Mouse (Mus musculus) megakaryocyte, embryonic 14.5 days (primary cell): ENCODE data around the gene Rbx1. TPM values are rescaled to one million over a fixed set of nuclear protein-coding genes. Genes with fewer than 3 reads are reported as not detected.

Experiments used
- H3K27me3 ChIP-seq: replicated peaks from 2 replicates; pipeline ENCODE3; 2012; ENCODE audit warnings: inconsistent platforms
- H3K36me3 ChIP-seq: replicated peaks from 2 replicates; pipeline ENCODE3; 2012; ENCODE audit warnings: low read length, inconsistent platforms, mixed read lengths
- H3K4me1 ChIP-seq: 2 replicates; pipeline ENCODE4 v1.6.1; 2012; ENCODE audit warnings: inconsistent platforms
- H3K4me3 ChIP-seq: replicated peaks from 2 replicates; pipeline ENCODE3; 2012; ENCODE audit warnings: moderate library complexity, mild to moderate bottlenecking, inconsistent platforms
- H3K9me3 ChIP-seq: 2 replicates; pipeline ENCODE4 v1.6.1; 2012; ENCODE audit warnings: inconsistent platforms
- FLI1 ChIP-seq: IDR thresholded peaks from 2 replicates; pipeline ENCODE4 v1.6.1; 2012; ENCODE audit warnings: low read length, inconsistent platforms, mixed read lengths
- GATA1 ChIP-seq: IDR thresholded peaks from 3 replicates; pipeline ENCODE4 v1.6.1; 2012; ENCODE audit warnings: mixed read lengths, low read length, inconsistent platforms, borderline replicate concordance
- polyA plus RNA-seq: library from polyadenylated mRNA; stranded (reverse); fragments of >175 nt; gene quantifications from 2 replicates; pipeline ENCODE4 v1.2.3, GENCODE M21; 2012; ENCODE audit warnings: low replicate concordance; ENCODE audit not compliant: insufficient read depth

Rbx1 gene
- polyA plus RNA-seq, 1 experiment, result 67.6 TPM

DNA sequence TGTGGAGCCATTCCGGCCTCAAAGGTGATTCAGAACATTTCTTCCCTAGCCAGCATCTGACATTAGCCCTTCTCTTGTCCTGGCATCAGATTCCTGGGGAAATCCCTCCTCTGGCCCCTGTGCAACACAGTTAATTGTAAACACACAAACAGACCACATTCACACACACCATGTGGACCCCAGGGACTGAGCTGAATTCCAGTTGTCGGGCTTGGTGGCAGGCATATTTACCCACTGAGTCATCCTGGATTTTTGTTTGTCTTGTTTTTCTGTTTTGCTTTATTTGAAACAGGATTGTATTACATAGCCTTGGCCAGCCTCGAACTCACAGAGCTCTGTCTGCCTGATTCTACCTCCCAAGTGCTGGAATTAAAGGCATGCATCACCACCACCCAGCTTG lies 49.1 kb downstream of the Rbx1 start:
- TF ChIP-seq GATA1 (no peak), FLI1 (no peak)
- Histone ChIP-seq H3K36me3 (no peaks in the 10 kb centered on the region), H3K27me3 (no peaks in the 10 kb centered on the region), H3K4me3 (peak overlapping the region; percentile 90), H3K4me1 (peaks cover 56% of the 10 kb centered on the region), H3K9me3 (no peaks in the 10 kb centered on the region)

GRCm38 (mm10) chr15:81518031-81518430 lies 51.9 kb downstream of the Rbx1 start:
- Histone ChIP-seq H3K27me3 (no peaks in the 10 kb centered on the region), H3K36me3 (no peaks in the 10 kb centered on the region), H3K9me3 (no peaks in the 10 kb centered on the region), H3K4me1 (peaks cover 45% of the 10 kb centered on the region), H3K4me3 (no peak overlapping the region)
- no peak for TF ChIP-seq GATA1
- TF ChIP-seq FLI1, result no peak

DNA sequence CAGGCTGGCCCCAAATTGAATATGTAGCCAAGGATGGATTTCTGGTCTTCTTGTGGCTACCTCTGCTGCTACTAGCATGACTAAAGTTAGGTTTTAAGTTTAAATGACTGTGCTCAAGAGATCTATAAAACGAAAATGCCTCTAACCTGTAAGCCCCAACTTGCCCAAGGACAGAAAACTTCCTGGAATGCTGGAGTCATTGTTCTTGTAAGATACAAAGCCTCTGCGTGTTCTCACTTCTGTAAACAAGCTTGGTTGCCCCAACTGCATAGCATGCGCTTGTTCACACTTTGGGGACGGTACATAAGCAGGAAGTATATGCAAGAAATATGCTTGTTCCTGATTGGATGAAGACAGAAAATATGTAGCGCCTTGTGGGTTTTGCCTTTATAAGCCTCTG lies 52.7 kb downstream of the Rbx1 start:
- Histone ChIP-seq H3K9me3 (no peaks in the 10 kb centered on the region), H3K4me1 (peaks cover 45% of the 10 kb centered on the region), H3K36me3 (no peaks in the 10 kb centered on the region), H3K27me3 (no peaks in the 10 kb centered on the region), H3K4me3 (no peak overlapping the region)
- TF ChIP-seq FLI1 (no peak), GATA1 (no peak)

DNA sequence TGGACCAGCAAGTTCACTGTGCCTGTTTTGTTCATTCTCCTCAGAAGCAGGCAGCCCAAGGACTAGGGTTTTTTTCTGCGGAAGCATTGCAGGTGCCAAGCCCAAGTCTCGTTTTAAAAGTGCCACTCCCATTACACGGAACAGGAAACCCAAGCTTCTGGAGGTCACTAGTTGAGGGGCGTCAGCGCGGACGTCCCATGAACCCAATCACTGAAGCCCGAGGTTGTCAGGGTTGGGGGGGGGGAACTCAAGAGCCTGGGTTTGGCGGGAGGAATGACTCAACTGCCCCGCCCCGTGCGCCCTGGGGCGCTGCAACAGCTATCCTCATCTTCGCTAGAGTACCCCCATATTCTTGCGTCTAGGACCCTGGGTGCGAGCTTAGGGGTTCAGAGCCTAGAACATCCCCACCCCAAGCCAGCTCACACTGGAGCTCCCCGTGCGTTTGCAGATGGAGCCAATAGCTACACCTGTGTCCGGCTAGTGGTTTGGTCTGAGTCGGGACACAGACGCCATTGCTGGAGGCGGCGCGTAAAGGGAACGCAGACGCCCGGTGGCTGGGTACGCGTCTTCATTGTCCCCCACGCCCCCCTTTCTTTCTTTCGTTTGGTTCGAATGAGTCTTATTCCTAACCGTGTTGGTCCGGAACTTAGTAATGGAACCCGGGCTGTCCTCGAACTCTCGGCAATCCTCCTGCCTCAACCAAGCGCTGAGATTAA lies 56.1 kb downstream of the Rbx1 start:
- H3K4me1 ChIP-seq, result peaks cover 26% of the 10 kb centered on the region; the same call in 1 of the 2 replicates
- H3K27me3 ChIP-seq, result no peaks in the 10 kb centered on the region
- TF ChIP-seq GATA1 (no peak), FLI1 (no peak)
- H3K4me3 ChIP-seq, result peak overlapping the region; percentile 96
- H3K36me3 ChIP-seq, result no peaks in the 10 kb centered on the region
- no peaks in the 10 kb centered on the region for H3K9me3 ChIP-seq

GRCm38 (mm10) chr15:81522761-81523168 lies 56.7 kb downstream of the Rbx1 start:
- Histone ChIP-seq H3K4me1 (peaks cover 26% of the 10 kb centered on the region; the same call in 1 of the 2 replicates), H3K36me3 (no peaks in the 10 kb centered on the region)
- no peak for TF ChIP-seq GATA1
- no peak for TF ChIP-seq FLI1

GRCm38 (mm10) chr15:81523169-81523871 lies 57.2 kb downstream of the Rbx1 start:
- H3K9me3 ChIP-seq, result no peaks in the 10 kb centered on the region
- TF ChIP-seq GATA1 (no peak), FLI1 (no peak)
- no peaks in the 10 kb centered on the region for H3K36me3 ChIP-seq
- H3K4me1 ChIP-seq, result peaks cover 26% of the 10 kb centered on the region; the same call in 1 of the 2 replicates
- no peaks in the 10 kb centered on the region for H3K27me3 ChIP-seq
- H3K4me3 ChIP-seq, result peak overlapping the region; percentile 96

More at GRCm38 (mm10) chr15:81522761-81523168, 56.7 kb downstream of the Rbx1 start:
- no peaks in the 10 kb centered on the region for H3K9me3 ChIP-seq
- H3K27me3 ChIP-seq, result no peaks in the 10 kb centered on the region
- peak overlapping the region; percentile 96 for H3K4me3 ChIP-seq

GRCm38 (mm10) chr15:81523901-81524300 lies 57.8 kb downstream of the Rbx1 start:
- Histone ChIP-seq H3K4me1 (peaks cover 26% of the 10 kb centered on the region; the same call in 1 of the 2 replicates), H3K4me3 (peak overlapping the region; percentile 96), H3K9me3 (no peaks in the 10 kb centered on the region), H3K36me3 (no peaks in the 10 kb centered on the region), H3K27me3 (no peaks in the 10 kb centered on the region)
- TF ChIP-seq GATA1, result no peak
- TF ChIP-seq FLI1, result no peak

Other genes starting within 250 kb of the Rbx1 start
- not detected in 2 replicates for gene Mchr1, start 230.8 kb upstream of the Rbx1 start, polyA plus RNA-seq
- 3.7 TPM in 1 of 2 replicates, not detected in the other for gene Slc25a17, start 105.5 kb upstream of the Rbx1 start, polyA plus RNA-seq
- 33.7 and 151 TPM in 2 replicates for gene St13, start 66.2 kb upstream of the Rbx1 start, polyA plus RNA-seq
- 0.21 and 3.4 TPM in 2 replicates for gene Xpnpep3, start 66.2 kb upstream of the Rbx1 start, polyA plus RNA-seq
- not detected in 2 replicates for gene Dnajb7, start 58.0 kb upstream of the Rbx1 start, polyA plus RNA-seq
- 8.5 and 14.3 TPM in 2 replicates for gene Ep300, start 119.1 kb downstream of the Rbx1 start, polyA plus RNA-seq
- gene L3mbtl2, start 197.6 kb downstream of the Rbx1 start, polyA plus RNA-seq, result 3.1 and 6.9 TPM in 2 replicates
- gene Chadl, start 231.0 kb downstream of the Rbx1 start, polyA plus RNA-seq, result not detected in 2 replicates